Mouse (Mus musculus) CH12.LX (cell line): ENCODE measurements around the gene Chrnb1. TPM values are rescaled to one million over a fixed set of nuclear protein-coding genes. Genes with fewer than 3 reads are reported as not detected.

Source experiments
- DNase-seq: peaks from one replicate; pipeline ENCODE4 v3.0.0-alpha.2; 2013; ENCODE audit errors: extremely low read depth
- H3K27ac ChIP-seq: 2 replicates; pipeline ENCODE4 v1.5.1; 2012; ENCODE audit warnings: low read depth, mild to moderate bottlenecking, control low read depth, moderate library complexity; ENCODE audit not compliant: insufficient read depth
- H3K27me3 ChIP-seq: replicated peaks from 2 replicates; pipeline ENCODE3; 2012; ENCODE audit warnings: inconsistent platforms
- H3K36me3 ChIP-seq, 2 experiments: replicated peaks in 1 of 2; 2 replicates each; pipeline versions ENCODE3 to v1.6.1; 2012; ENCODE audit warnings: inconsistent platforms in 1 of 2, low read length in 1 of 2, mild to moderate bottlenecking in 1 of 2, mixed read lengths in 1 of 2, moderate library complexity in 1 of 2; ENCODE audit not compliant: control insufficient read depth in 1 of 2, insufficient read depth in 1 of 2
- H3K4me1 ChIP-seq, 2 experiments: 2 replicates each; pipeline ENCODE4 v1.6.1; 2012; ENCODE audit warnings: inconsistent platforms in 1 of 2, moderate library complexity in 1 of 2; ENCODE audit not compliant: insufficient read depth in 2 of 2, control insufficient read depth in 1 of 2
- H3K4me2 ChIP-seq: 2 replicates; pipeline ENCODE4 v1.6.1; 2012; ENCODE audit warnings: low read depth, mild to moderate bottlenecking, control low read depth; ENCODE audit not compliant: poor library complexity, insufficient read depth, severe bottlenecking
- H3K4me3 ChIP-seq, 3 experiments: fragments of 150-350 bp in 1 of 3; sonication (generic) in 1 of 3; replicated peaks in 1 of 3; 2 replicates each; pipeline versions ENCODE3 to v1.5.1; 2011 to 2012; ENCODE audit warnings: low read depth in 2 of 3, low read length in 2 of 3, mild to moderate bottlenecking in 2 of 3, moderate library complexity in 2 of 3, control low read depth in 1 of 3, improper control_type of control experiment in 1 of 3, inconsistent platforms in 1 of 3, mixed read lengths in 1 of 3; ENCODE audit not compliant: poor library complexity in 1 of 3
- H3K79me2 ChIP-seq: replicated peaks from 2 replicates; pipeline ENCODE4 v1.6.1; 2012; ENCODE audit warnings: mild to moderate bottlenecking, moderate library complexity; ENCODE audit not compliant: control insufficient read depth, poor library complexity, insufficient read depth, severe bottlenecking; ENCODE audit errors: extremely low read depth
- H3K9ac ChIP-seq: 2 replicates; pipeline ENCODE4 v1.6.1; 2012; ENCODE audit warnings: low read depth, mild to moderate bottlenecking, control low read depth, moderate library complexity; ENCODE audit not compliant: insufficient read depth
- H3K9me3 ChIP-seq: replicated peaks from 2 replicates; pipeline ENCODE3; 2012; ENCODE audit warnings: low read length, inconsistent platforms, mixed read lengths
- CHD1 ChIP-seq: IDR thresholded peaks from 2 replicates; pipeline ENCODE4 v1.6.1; 2012; ENCODE audit warnings: low read depth, low read length, improper control_type of control experiment, inconsistent platforms
- CTCF ChIP-seq, 2 experiments: IDR thresholded peaks in 1 of 2; conservative IDR thresholded peaks in 1 of 2; 2 replicates each; pipeline ENCODE4 v1.5.1; 2011 to 2012; ENCODE audit warnings: low read depth in 2 of 2, low read length in 2 of 2, improper control_type of control experiment in 1 of 2, inconsistent platforms in 1 of 2, mild to moderate bottlenecking in 1 of 2, moderate library complexity in 1 of 2
- E2F4 ChIP-seq: IDR thresholded peaks from 2 replicates; pipeline ENCODE4 v1.6.1; 2011; ENCODE audit warnings: low read depth, low read length, improper control_type of control experiment; ENCODE audit not compliant: insufficient replicate concordance
- ELF1 ChIP-seq: IDR thresholded peaks from 2 replicates; pipeline ENCODE4 v1.6.1; 2014; ENCODE audit warnings: low read depth, mild to moderate bottlenecking, inconsistent platforms, low read length, improper control_type of control experiment
- ETS1 ChIP-seq: conservative IDR thresholded peaks from 2 replicates; pipeline ENCODE4 v1.6.1; 2012; ENCODE audit warnings: low read depth, mild to moderate bottlenecking, inconsistent platforms, low read length, improper control_type of control experiment, moderate library complexity
- HCFC1 ChIP-seq: IDR thresholded peaks from 2 replicates; pipeline ENCODE4 v1.6.1; 2012; ENCODE audit warnings: low read depth, mild to moderate bottlenecking, inconsistent platforms, low read length, improper control_type of control experiment
- IRF4 ChIP-seq: IDR thresholded peaks from 2 replicates; pipeline ENCODE4 v1.6.1; 2014; ENCODE audit warnings: low read depth, mild to moderate bottlenecking, inconsistent platforms, low read length, improper control_type of control experiment
- JUN ChIP-seq: IDR thresholded peaks from 2 replicates; pipeline ENCODE4 v1.6.1; 2011; ENCODE audit warnings: low read depth, mild to moderate bottlenecking, low read length, improper control_type of control experiment, moderate library complexity; ENCODE audit not compliant: insufficient read depth
- JUND ChIP-seq: conservative IDR thresholded peaks from 2 replicates; pipeline ENCODE4 v1.6.1; 2011; ENCODE audit warnings: low read depth, low read length, improper control_type of control experiment
- KAT2A ChIP-seq: IDR thresholded peaks from 2 replicates; pipeline ENCODE4 v1.6.1; 2012; ENCODE audit warnings: low read length, improper control_type of control experiment, inconsistent platforms; ENCODE audit not compliant: insufficient replicate concordance
- MAX ChIP-seq: IDR thresholded peaks from 2 replicates; pipeline ENCODE4 v1.6.1; 2011; ENCODE audit warnings: low read length, improper control_type of control experiment
- MEF2A ChIP-seq: IDR thresholded peaks from 2 replicates; pipeline ENCODE4 v1.6.1; 2014; ENCODE audit warnings: low read depth, mild to moderate bottlenecking, inconsistent platforms, low read length, improper control_type of control experiment, borderline replicate concordance
- MXI1 ChIP-seq: IDR thresholded peaks from 2 replicates; pipeline ENCODE4 v1.6.1; 2011; ENCODE audit warnings: mild to moderate bottlenecking, low read depth, low read length, improper control_type of control experiment
- MYC ChIP-seq: IDR thresholded peaks from 2 replicates; pipeline ENCODE4 v1.6.1; 2011; ENCODE audit warnings: low read depth, mild to moderate bottlenecking, improper control_type of control experiment, low read length
- NRF1 ChIP-seq: IDR thresholded peaks from 2 replicates; pipeline ENCODE4 v1.6.1; 2014; ENCODE audit warnings: low read depth, mild to moderate bottlenecking, inconsistent platforms, low read length, improper control_type of control experiment, moderate library complexity
- PAX5 ChIP-seq: IDR thresholded peaks from 2 replicates; pipeline ENCODE4 v1.6.1; 2012; ENCODE audit warnings: low read length, inconsistent platforms, mixed read lengths
- POLR2AphosphoS2 ChIP-seq: IDR thresholded peaks from 2 replicates; pipeline ENCODE4 v1.6.1; 2011; ENCODE audit warnings: low read depth, low read length, improper control_type of control experiment
- RAD21 ChIP-seq: IDR thresholded peaks from 2 replicates; pipeline ENCODE4 v1.6.1; 2011; ENCODE audit warnings: low read depth, mild to moderate bottlenecking, low read length, improper control_type of control experiment, moderate library complexity
- RCOR1 ChIP-seq: conservative IDR thresholded peaks from 2 replicates; pipeline ENCODE4 v1.6.1; 2012; ENCODE audit warnings: low read depth, mild to moderate bottlenecking, inconsistent platforms, low read length, improper control_type of control experiment
- SIN3A ChIP-seq: IDR thresholded peaks from 2 replicates; pipeline ENCODE4 v1.6.1; 2012; ENCODE audit warnings: low read length, improper control_type of control experiment, inconsistent platforms
- SMC3 ChIP-seq: IDR thresholded peaks from 2 replicates; pipeline ENCODE4 v1.6.1; 2011; ENCODE audit warnings: low read depth, low read length, improper control_type of control experiment
- TBP ChIP-seq: conservative IDR thresholded peaks from 2 replicates; pipeline ENCODE4 v1.6.1; 2011; ENCODE audit warnings: low read depth, low read length, improper control_type of control experiment
- UBTF ChIP-seq: IDR thresholded peaks from 2 replicates; pipeline ENCODE4 v1.6.1; 2012; ENCODE audit warnings: low read depth, mild to moderate bottlenecking, inconsistent platforms, low read length, improper control_type of control experiment, moderate library complexity
- USF1 ChIP-seq: IDR thresholded peaks from 2 replicates; pipeline ENCODE4 v1.6.1; 2014; ENCODE audit warnings: low read depth, mild to moderate bottlenecking, inconsistent platforms, low read length, improper control_type of control experiment
- USF2 ChIP-seq: conservative IDR thresholded peaks from 2 replicates; pipeline ENCODE4 v1.6.1; 2011; ENCODE audit warnings: low read depth, low read length, improper control_type of control experiment
- ZC3H11A ChIP-seq: IDR thresholded peaks from 2 replicates; pipeline ENCODE4 v1.6.1; 2012; ENCODE audit warnings: low read depth, mild to moderate bottlenecking, inconsistent platforms, low read length, improper control_type of control experiment
- ZNF384 ChIP-seq: IDR thresholded peaks from 2 replicates; pipeline ENCODE4 v1.6.1; 2012; ENCODE audit warnings: low read depth, low read length, improper control_type of control experiment, inconsistent platforms
- dilution Hi-C: fragments of 300-500 bp; cut with MboI; formaldehyde crosslinking; loops from 2 replicates; pipeline ENCODE4 v1.14.3; 2020; ENCODE audit warnings: low sequenced_read_pairs; ENCODE audit not compliant: extremely low pct_unique_long_range_greater_than_20kb, extremely low pct_ligation_motif_present
- in situ Hi-C: fragments of 300-500 bp; cut with MboI; formaldehyde crosslinking; loops from 3 replicates; pipeline ENCODE4 v1.14.3; 2019; ENCODE audit warnings: low sequenced_read_pairs, low pct_ligation_motif_present, low pct_unique_long_range_greater_than_20kb, mixed read lengths
- polyA plus RNA-seq: library from polyadenylated mRNA; unstranded; fragments of >175 nt; gene quantifications from 2 replicates; pipeline ENCODE4 v1.2.1, GENCODE M21; 2012; ENCODE audit warnings: low read depth; ENCODE audit not compliant: insufficient read length
- total RNA-seq, 2 experiments: library from RNA; depleted of rRNA; stranded (reverse); fragments of 300-350 nt in 1 of 2; fragments of >200 nt in 1 of 2; gene quantifications; 2 replicates each; pipeline ENCODE4 v1.2.3; 2012 to 2014

Gene Chrnb1
- total and polyA plus RNA-seq, 3 experiments = 1.9 to 5.9 (median 2.2) TPM

DNA sequence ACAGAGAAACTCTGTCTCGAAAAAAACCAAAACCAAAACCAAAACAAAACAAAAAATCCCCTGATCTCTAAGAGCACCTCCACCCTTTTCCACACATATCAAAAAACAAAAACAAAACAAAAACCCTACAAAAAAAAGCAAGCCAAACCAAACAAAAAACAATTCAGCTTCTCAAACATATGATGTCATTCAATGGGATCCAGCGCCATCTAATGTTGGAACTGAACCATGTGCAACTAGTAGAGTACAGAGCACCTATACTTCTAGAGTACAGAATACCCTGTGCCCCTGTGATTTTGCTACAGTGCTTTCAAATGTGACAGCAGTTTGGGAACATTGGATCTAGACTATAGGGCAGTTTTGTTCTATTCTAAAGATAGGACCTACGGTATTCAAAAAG lies 41.0 kb downstream of the Chrnb1 start:
- H3K79me2 ChIP-seq = peaks cover 79% of the 10 kb centered on the region
- peak; percentile 82 for TF ChIP-seq SIN3A
- peak; percentile 84 for TF ChIP-seq MAX
- peak; percentile 61 for TF ChIP-seq RAD21
- peak; percentile 14 to 86; a peak in 2 of 4 replicates for TF ChIP-seq CTCF (conservative IDR thresholded peaks at IDR 0.05 in 1 of 2, IDR thresholded peaks at IDR 0.05 in 1 of 2; ENCODE audit: low read depth in 2 of 2, low read length in 2 of 2)
- TF ChIP-seq SMC3 = peak; percentile 57
- TF ChIP-seq MYC = peak; percentile 94
- TF ChIP-seq ELF1 = no peak
- no peak for TF ChIP-seq USF2
- TF ChIP-seq CHD1 = no peak
- TF ChIP-seq ETS1 = 0 out of 2 replicates have a peak, but pooled peaks have one; percentile 13
- TF ChIP-seq MXI1 = peak; percentile 75
- peak; percentile 94 for TF ChIP-seq JUN
- TF ChIP-seq IRF4 = peak; percentile 36; the same call in 1 of the 2 replicates
- TF ChIP-seq JUND = peak; percentile 97
- no peak; the same call in 1 of the 2 replicates for TF ChIP-seq HCFC1
- TF ChIP-seq ZNF384 = peak; percentile 72
- TF ChIP-seq POLR2AphosphoS2 = peak; percentile 8; the same call in 1 of the 2 replicates
- TF ChIP-seq, all 38 proteins: peak for 13
- Histone ChIP-seq H3K4me2 (peak overlapping the region; percentile 80; the same call in 1 of the 2 replicates), H3K27ac (no peak overlapping the region), H3K9me3 (no peaks in the 10 kb centered on the region), H3K4me3 (no peak overlapping the region), H3K9ac (peak overlapping the region; percentile 49; the same call in 1 of the 2 replicates), H3K36me3 (peaks cover 0 to 33% of the 10 kb centered on the region in 2 experiments), H3K4me1 (peaks cover 5 to 54% of the 10 kb centered on the region in 2 experiments), H3K27me3 (no peaks in the 10 kb centered on the region)
- DNase-seq = peak; percentile 69
- in situ Hi-C loops (loop anchor here (5.0 kb wide), 1 partner anchor 38 kb away; no protein-coding TSS in a partner anchor), dilution Hi-C loops (no loop called here)

DNA sequence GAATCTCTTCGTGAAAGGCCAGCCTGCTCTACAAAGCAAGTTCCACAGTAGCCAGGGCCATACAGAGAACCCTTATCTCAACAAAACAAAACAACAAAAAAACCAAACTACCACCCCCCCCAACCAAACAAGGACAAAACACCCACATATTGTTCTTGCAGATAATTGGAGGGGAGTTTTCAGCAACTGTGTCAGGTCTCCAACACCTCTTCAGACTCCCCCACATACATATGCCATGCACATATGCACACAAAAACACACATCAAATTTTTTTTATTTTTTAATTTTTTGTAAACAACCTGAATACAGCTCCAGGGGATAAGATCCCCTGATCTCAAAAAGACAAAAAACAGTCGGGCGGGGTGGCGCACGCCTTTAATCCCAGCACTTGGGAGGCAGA lies 41.5 kb downstream of the Chrnb1 start:
- DNase-seq = no peak
- in situ Hi-C loops (no loop called here), dilution Hi-C loops (no loop called here)
- Histone ChIP-seq H3K27ac (no peak overlapping the region), H3K4me1 (peaks cover 5 to 51% of the 10 kb centered on the region in 2 experiments), H3K9me3 (no peaks in the 10 kb centered on the region), H3K36me3 (peaks cover under 1 to 37% of the 10 kb centered on the region in 2 experiments), H3K4me3 (no peak overlapping the region), H3K4me2 (peak overlapping the region; percentile 54; the same call in 1 of the 2 replicates), H3K79me2 (peaks cover 84% of the 10 kb centered on the region), H3K27me3 (no peaks in the 10 kb centered on the region), H3K9ac (no peak overlapping the region)
- TF ChIP-seq POLR2AphosphoS2 (no peak), RAD21 (no peak), HCFC1 (no peak), E2F4 (no peak), IRF4 (no peak), JUN (no peak), NRF1 (no peak), UBTF (no peak), SIN3A (no peak), MEF2A (no peak), MXI1 (no peak), CHD1 (no peak), KAT2A (no peak), PAX5 (no peak), TBP (no peak), ZNF384 (no peak), ZC3H11A (no peak), RCOR1 (no peak), USF1 (no peak), ELF1 (no peak)
